Mouse (Mus musculus) T-helper 17 cell (primary cell): ENCODE results near the gene Eci1.
"Not testable (repeated sequence)": the region's sequence is repeated elsewhere in the genome, so short reads cannot be mapped to it uniquely, and the experiment has no call there.

ENCODE experiments used
- in situ Hi-C, 2 experiments: fragments of 300-600 bp; cut with MboI, MseI; formaldehyde crosslinking; loops; 1 replicate in 1 of 2; 2 replicates in 1 of 2; pipeline ENCODE4 v1.15.1; 2025; ENCODE audit warnings: high pct_unique_total_duplicates in 2 of 2

Eci1 gene

GRCm38 (mm10) chr17:24426471-24427169, at the start of gene Eci1:
TSS of gene Eci1 (plus strand) at chr17:24426641.
- in situ Hi-C loops: no loop called here

- in situ Hi-C loops: no loop called here
Observed at GRCm38 (mm10) chr17:24378496-24378895, 47.9 kb upstream of the Eci1 start.

- in situ Hi-C loops: no loop called here
Observed at GRCm38 (mm10) chr17:24383789-24384188, 42.7 kb upstream of the Eci1 start.

DNA sequence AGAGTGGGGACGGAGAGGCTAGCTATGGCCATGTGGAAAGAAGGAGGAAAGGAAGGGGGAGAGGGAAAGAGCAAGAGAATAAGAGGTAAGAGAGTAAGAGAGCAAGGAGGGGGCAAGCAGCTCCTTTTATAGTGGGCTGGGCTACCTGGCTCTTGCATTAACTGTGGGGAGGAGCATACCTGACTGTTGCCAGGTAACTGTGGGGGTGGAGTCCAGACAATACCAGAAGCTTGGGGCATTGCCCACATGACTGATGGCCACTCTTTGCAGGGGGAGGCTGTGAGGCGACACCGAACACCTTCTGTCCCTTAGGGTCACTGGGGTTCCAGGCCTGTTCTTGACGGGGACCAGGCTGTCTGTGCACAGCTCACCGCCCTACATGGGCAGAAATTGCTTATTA, 37.7 kb upstream of the Eci1 start:
- in situ Hi-C loops: loop anchor here (5.0 kb wide), 2 partner anchors 54 to 111 kb away; partner anchors contain the start of gene Dnase1l2 (in 1 of the 2)

DNA sequence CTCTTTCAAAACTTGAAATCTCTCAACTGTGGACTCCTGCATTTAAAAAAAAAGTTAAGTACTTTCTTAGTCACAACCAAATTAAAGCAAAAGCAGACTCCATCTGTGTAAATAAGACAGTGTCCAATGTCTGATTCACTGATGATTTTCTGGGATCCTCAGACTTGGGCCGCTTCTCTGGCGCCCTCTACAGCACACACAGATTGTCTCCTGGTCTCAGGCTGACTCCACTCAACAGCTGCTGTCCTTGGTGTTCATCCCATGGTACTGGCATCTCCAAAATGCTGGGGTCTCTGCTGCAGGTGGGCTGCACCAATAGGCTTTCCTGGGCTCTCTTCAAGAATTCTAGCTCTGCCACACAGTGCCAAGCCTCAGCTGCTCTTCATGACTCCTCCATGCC, 36.6 kb upstream of the Eci1 start:
- in situ Hi-C loops: loop anchor here (5.0 kb wide), 2 partner anchors 52 to 113 kb away; partner anchors contain the start of gene Dnase1l2 (in 1 of the 2)

DNA sequence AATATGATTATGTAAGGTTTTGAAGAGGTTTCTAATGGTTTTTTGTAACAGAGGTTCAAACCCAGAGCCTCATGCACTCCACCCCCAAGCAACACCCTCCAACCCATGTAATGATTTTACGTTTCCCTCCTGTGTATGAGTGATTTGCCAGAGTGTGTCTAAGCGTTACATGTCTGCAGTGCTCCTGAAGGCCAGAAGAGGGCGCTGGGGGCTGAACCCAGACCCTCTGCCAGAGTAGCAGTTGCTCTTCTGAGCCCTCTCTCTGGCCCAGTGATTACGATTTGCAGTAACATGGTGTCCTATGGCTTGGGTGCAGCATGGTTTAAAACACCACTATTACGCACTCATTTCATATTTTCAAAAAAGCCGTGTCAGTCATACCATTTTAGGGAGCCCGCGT, 35.3 kb upstream of the Eci1 start:
- in situ Hi-C loops: no loop called here

- in situ Hi-C loops: no loop called here
Observed at GRCm38 (mm10) chr17:24393527-24393926, 32.9 kb upstream of the Eci1 start.

GRCm38 (mm10) chr17:24394456-24394855, 32.0 kb upstream of the Eci1 start:
- in situ Hi-C loops: no loop called here

DNA sequence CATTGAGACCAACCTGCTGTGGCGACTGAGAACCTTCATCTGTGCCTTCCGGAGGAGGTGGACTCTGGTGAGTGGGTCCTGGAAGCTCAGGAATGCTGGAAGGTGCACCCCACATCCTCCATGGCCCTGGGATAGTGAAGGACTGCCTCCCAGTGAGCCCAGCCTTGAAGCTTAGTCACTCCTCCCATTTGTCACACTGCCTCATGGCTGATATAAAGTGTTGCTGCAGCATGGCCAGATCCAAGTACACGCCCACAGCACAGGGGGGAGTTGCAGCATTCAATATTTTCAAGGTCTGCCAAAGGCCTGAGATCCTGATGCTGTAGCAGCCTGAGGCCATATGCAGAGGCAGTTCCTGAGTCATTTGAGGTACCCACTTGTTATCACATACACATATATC, 24.1 kb upstream of the Eci1 start:
- in situ Hi-C loops: no loop called here

- in situ Hi-C loops: no loop called here
Observed at GRCm38 (mm10) chr17:24407116-24407803, 19.2 kb upstream of the Eci1 start.

- in situ Hi-C loops: no loop called here
Observed at GRCm38 (mm10) chr17:24413557-24414211, 12.8 kb upstream of the Eci1 start.

GRCm38 (mm10) chr17:24414230-24414976, 12.0 kb upstream of the Eci1 start, which contains the start of gene Rnps1:
TSS of gene Rnps1 (plus strand) at chr17:24414565.
- in situ Hi-C loops: no loop called here

- in situ Hi-C loops: no loop called here
Observed at GRCm38 (mm10) chr17:24415011-24415410, 11.4 kb upstream of the Eci1 start.

GRCm38 (mm10) chr17:24416051-24416652, 10.3 kb upstream of the Eci1 start:
- in situ Hi-C loops: no loop called here

DNA sequence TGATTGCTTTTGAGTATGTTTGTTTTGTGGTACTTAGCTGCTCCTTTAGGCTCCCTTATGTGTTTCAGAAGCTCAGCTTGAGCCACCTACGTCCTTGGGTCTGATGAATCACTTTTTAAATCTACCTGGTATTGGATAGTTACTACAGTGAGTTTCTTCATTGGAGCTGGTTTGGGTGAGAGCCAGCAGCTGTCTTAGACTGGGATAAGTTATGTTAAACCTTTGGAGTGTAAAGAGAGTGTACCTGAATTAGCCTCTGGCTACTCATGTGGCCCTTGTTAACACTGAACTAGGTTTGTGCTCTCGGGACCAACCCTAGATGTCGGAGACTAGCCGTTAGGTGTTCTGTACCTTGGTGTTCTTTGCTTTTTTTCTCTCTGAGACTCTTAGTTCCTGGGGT, 3.3 kb upstream of the Eci1 start:
- in situ Hi-C loops: no loop called here

DNA sequence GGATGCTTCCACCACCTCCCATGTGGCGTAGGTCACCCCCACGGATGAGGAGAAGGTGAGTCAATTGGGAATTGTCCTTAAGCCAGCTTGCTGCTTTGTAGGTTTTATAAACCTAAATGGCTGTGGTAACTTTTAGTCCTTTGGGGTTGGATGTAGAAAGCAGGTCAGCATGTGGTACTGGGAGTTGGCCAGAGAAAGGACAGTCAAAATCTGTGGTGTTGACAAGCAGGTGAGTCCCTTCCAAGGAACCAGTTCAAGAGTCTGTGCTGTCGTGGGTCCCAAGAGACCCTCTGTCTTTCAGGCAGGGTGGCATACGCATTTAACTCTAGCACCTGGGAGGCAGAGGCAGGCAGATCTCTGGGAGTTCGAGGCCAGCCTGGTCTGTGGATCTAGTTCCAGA, 2.0 kb upstream of the Eci1 start:
- in situ Hi-C loops: no loop called here

- in situ Hi-C loops: not testable (repeated sequence)
Observed at GRCm38 (mm10) chr17:24425326-24425725, 1.1 kb upstream of the Eci1 start.

- in situ Hi-C loops: no loop called here
Observed at GRCm38 (mm10) chr17:24425905-24426304, 536 bp upstream of the Eci1 start.

GRCm38 (mm10) chr17:24427170-24427557, 723 bp downstream of the Eci1 start:
- in situ Hi-C loops: no loop called here

- in situ Hi-C loops: no loop called here
Observed at GRCm38 (mm10) chr17:24429201-24429983, 3.0 kb downstream of the Eci1 start.

GRCm38 (mm10) chr17:24437016-24437415, 10.6 kb downstream of the Eci1 start:
- in situ Hi-C loops: no loop called here
